ENCODE assay signal across 32 mouse cellular contexts in genomic region chr14:23253154-23253553, GRCm38 (mm10).
"Had no signal": no experiment of that assay in that cellular context is flagged by ENCODE, and none has a peak within 500 bp of the region (broad histone marks: within the 10 kb centered on the region; RNA-seq: fewer than 3 reads in every experiment).

No protein-coding gene starts in this region.

- H3K27ac ChIP-seq: limb, embryonic 10.5 days; limb, embryonic 12.5 days; limb, embryonic 13.5 days; limb, embryonic 15.5 days; liver, embryonic 12.5 days; liver, embryonic 13.5 days; liver, embryonic 14.5 days; liver, embryonic 15.5 days; lung, embryonic 15.5 days; macrophage; midbrain, embryonic 10.5 days; midbrain, embryonic 12.5 days; midbrain, embryonic 13.5 days; midbrain, embryonic 15.5 days; neural tube, embryonic 12.5 days had no signal

- H3K9me3 ChIP-seq: limb, embryonic 10.5 days; limb, embryonic 12.5 days; limb, embryonic 13.5 days; limb, embryonic 15.5 days; liver, embryonic 12.5 days; liver, embryonic 13.5 days; liver, embryonic 15.5 days; lung, embryonic 15.5 days; megakaryocyte, embryonic 14.5 days; midbrain, embryonic 10.5 days; midbrain, embryonic 12.5 days; midbrain, embryonic 13.5 days; midbrain, embryonic 15.5 days; neural tube, embryonic 12.5 days had no signal

- H3K36me3 ChIP-seq: limb, embryonic 10.5 days; limb, embryonic 12.5 days; limb, embryonic 13.5 days; limb, embryonic 15.5 days; liver, embryonic 12.5 days; liver, embryonic 13.5 days; liver, embryonic 15.5 days; lung, embryonic 15.5 days; midbrain, embryonic 10.5 days; midbrain, embryonic 12.5 days; midbrain, embryonic 13.5 days; midbrain, embryonic 15.5 days; neural tube, embryonic 12.5 days had no signal

- DNase-seq: left cerebral cortex, postnatal 4 days; liver; liver, embryonic 13.5 days; liver, postnatal 0 days; lung, adult 18-20 months; lung, adult 2 months; lung, embryonic 14.5 days; lung, postnatal 10 days; lung, postnatal 14 days; lung, postnatal 36 days; lung, postnatal 4 days; midbrain, embryonic 14.5 days had no signal

- H3K9ac ChIP-seq: limb, embryonic 12.5 days; limb, embryonic 13.5 days; limb, embryonic 15.5 days; liver, embryonic 12.5 days; liver, embryonic 13.5 days; liver, embryonic 14.5 days; liver, embryonic 15.5 days; liver, postnatal 0 days; lung, embryonic 14.5 days; lung, embryonic 15.5 days; midbrain, embryonic 12.5 days; midbrain, embryonic 13.5 days; midbrain, embryonic 15.5 days; neural tube, embryonic 12.5 days had no signal

- H3K4me1 ChIP-seq: limb, embryonic 12.5 days; limb, embryonic 13.5 days; limb, embryonic 15.5 days; liver, embryonic 12.5 days; liver, embryonic 13.5 days; liver, embryonic 15.5 days; lung, embryonic 15.5 days; megakaryocyte, embryonic 14.5 days; midbrain, embryonic 10.5 days; midbrain, embryonic 12.5 days; midbrain, embryonic 13.5 days; midbrain, embryonic 15.5 days had no signal

- H3K4me3 ChIP-seq: limb, embryonic 10.5 days; limb, embryonic 12.5 days; limb, embryonic 13.5 days; limb, embryonic 15.5 days; liver, embryonic 12.5 days; liver, embryonic 13.5 days; liver, embryonic 15.5 days; lung, embryonic 15.5 days; megakaryocyte, embryonic 14.5 days; midbrain, embryonic 10.5 days; midbrain, embryonic 12.5 days; midbrain, embryonic 13.5 days; midbrain, embryonic 15.5 days; myocyte; neural tube, embryonic 12.5 days had no signal

- H3K4me2 ChIP-seq: limb, embryonic 12.5 days; limb, embryonic 13.5 days; limb, embryonic 15.5 days; liver, embryonic 11.5 days; liver, embryonic 12.5 days; liver, embryonic 13.5 days; liver, embryonic 15.5 days; lung, embryonic 14.5 days; lung, embryonic 15.5 days; midbrain, embryonic 11.5 days; midbrain, embryonic 12.5 days; midbrain, embryonic 13.5 days; midbrain, embryonic 15.5 days; neural tube, embryonic 12.5 days had no signal

- H3K27me3 ChIP-seq: limb, embryonic 12.5 days; limb, embryonic 13.5 days; limb, embryonic 15.5 days; liver, embryonic 12.5 days; liver, embryonic 13.5 days; liver, embryonic 15.5 days; lung, embryonic 15.5 days; megakaryocyte, embryonic 14.5 days; midbrain, embryonic 12.5 days; midbrain, embryonic 13.5 days; midbrain, embryonic 15.5 days; neural tube, embryonic 12.5 days had no signal

- ATAC-seq: liver, embryonic 12.5 days; liver, postnatal 0 days; lung, postnatal 0 days; midbrain, embryonic 13.5 days; midbrain, embryonic 15.5 days; midbrain, embryonic 16.5 days had no signal
